Mouse (Mus musculus) lung, adult 2 months (tissue): Measurements from ENCODE around the gene Olfr815.

ENCODE experiments used
- CTCF ChIP-seq: fragments of 200-500 bp; IDR thresholded peaks from 2 replicates; pipeline ENCODE4 v1.5.1; 2011; ENCODE audit warnings: mild to moderate bottlenecking, low read length, control low read depth; ENCODE audit not compliant: insufficient read depth
- POLR2A ChIP-seq: fragments of 200-500 bp; IDR thresholded peaks from 2 replicates; pipeline ENCODE4 v1.6.1; 2011; ENCODE audit warnings: low read depth, mild to moderate bottlenecking, control low read depth, low read length, borderline replicate concordance; ENCODE audit errors: extremely low read depth

GRCm38 (mm10) chr10:129855067-129855466 lies 50.6 kb downstream of the Olfr815 start, which contains the start of gene Olfr813:
- no peak for TF ChIP-seq CTCF
- no peak for TF ChIP-seq POLR2A
